Mouse (Mus musculus) liver, embryonic 14.5 days (tissue): Measurements from ENCODE around the gene Srarp. TPM values are rescaled to one million over a fixed set of nuclear protein-coding genes. Genes with fewer than 3 reads are reported as not detected.

Experiments used
- ATAC-seq: fragments of 200-750 bp; cut with Nextera tagmentation; 2 replicates; pipeline ENCODE4 v1.8.0; 2017; ENCODE audit warnings: moderate number of reproducible peaks, mild to moderate bottlenecking, moderate library complexity; ENCODE audit not compliant: insufficient read depth
- DNase-seq, 3 experiments: peaks; one replicate each; pipeline ENCODE4 v3.0.0-alpha.2; 2012 to 2013; ENCODE audit warnings: low read depth in 3 of 3, low spot score in 3 of 3
- H3K27ac ChIP-seq: fragments of 300-500 bp; sonication (generic); 2 replicates; pipeline ENCODE4 v1.5.1; 2014; ENCODE audit warnings: moderate library complexity, mild to moderate bottlenecking, control low read depth, inconsistent platforms
- H3K27me3 ChIP-seq: fragments of 300-500 bp; sonication (generic); 2 replicates; pipeline ENCODE4 v1.6.1; 2014; ENCODE audit warnings: mild to moderate bottlenecking, low read length, moderate library complexity; ENCODE audit not compliant: control insufficient read depth, insufficient read depth
- H3K36me3 ChIP-seq: fragments of 300-500 bp; sonication (generic); replicated peaks from 2 replicates; pipeline ENCODE4 v1.6.1; 2014; ENCODE audit warnings: low read depth; ENCODE audit not compliant: control insufficient read depth, insufficient read depth
- H3K4me1 ChIP-seq, 2 experiments: fragments of 200-500 bp in 1 of 2; fragments of 300-500 bp in 1 of 2; sonication (generic) in 1 of 2; replicated peaks; 2 replicates each; pipeline ENCODE4 v1.6.1; 2012 to 2014; ENCODE audit warnings: antibody characterized with exemption in 1 of 2, inconsistent platforms in 1 of 2, low read length in 1 of 2; ENCODE audit not compliant: control insufficient read depth in 2 of 2, insufficient read depth in 2 of 2
- H3K4me2 ChIP-seq: fragments of 300-500 bp; sonication (generic); 2 replicates; pipeline ENCODE4 v1.6.1; 2014; ENCODE audit warnings: low read depth, mild to moderate bottlenecking, control low read depth, moderate library complexity
- H3K4me3 ChIP-seq, 2 experiments: fragments of 200-500 bp in 1 of 2; fragments of 300-500 bp in 1 of 2; sonication (generic) in 1 of 2; 2 replicates each; pipeline ENCODE4 v1.5.1; 2012 to 2014; ENCODE audit warnings: low read depth in 2 of 2, low read length in 2 of 2, mild to moderate bottlenecking in 2 of 2, control low read depth in 1 of 2, inconsistent platforms in 1 of 2, moderate library complexity in 1 of 2; ENCODE audit not compliant: insufficient read depth in 1 of 2
- H3K9ac ChIP-seq: fragments of 300-500 bp; sonication (generic); replicated peaks from 2 replicates; pipeline ENCODE4 v1.6.1; 2014; ENCODE audit warnings: mild to moderate bottlenecking, control low read depth, moderate library complexity
- H3K9me3 ChIP-seq: fragments of 300-500 bp; sonication (generic); 2 replicates; pipeline ENCODE4 v1.6.1; 2016; ENCODE audit warnings: low read length, mixed read lengths; ENCODE audit not compliant: control insufficient read depth
- CTCF ChIP-seq: IDR thresholded peaks from 2 replicates; pipeline ENCODE4 v1.5.1; 2016; ENCODE audit warnings: antibody characterized with exemption, low read depth, control low read depth
- EP300 ChIP-seq: IDR thresholded peaks from 2 replicates; pipeline ENCODE4 v1.6.1; 2016; ENCODE audit warnings: antibody characterized with exemption, low read depth
- WGBS: fragments of 180-500 bp; shearing (Covaris S2); extraction: QIAGEN DNeasy Blood & Tissue Kit; methylation state at CpG from one replicate; pipeline ENCODE4 v1.1.7; 2014; ENCODE audit not compliant: insufficient replicate concordance; 5-methylcytosine and 5-hydroxymethylcytosine counted together
- polyA plus RNA-seq, 2 experiments: library from polyadenylated mRNA; depleted of rRNA in 1 of 2; stranded (reverse) in 1 of 2; unstranded in 1 of 2; fragments of >200 nt; fragmentation: Nextera tagmentation in 1 of 2; extraction: Ambion mirVana in 1 of 2; gene quantifications; 2 replicates each; pipeline versions ENCODE4 v1.2.1 to v1.2.3; 2012 to 2014

The Srarp gene
- polyA plus RNA-seq, 2 experiments: not detected

GRCm38 (mm10) chr4:141430997-141431396 is 4.9 kb downstream of the Srarp start:
- Histone ChIP-seq H3K4me3 (no peak overlapping the region), H3K27ac (no peak overlapping the region), H3K36me3 (no peaks in the 10 kb centered on the region), H3K4me1 (no peaks in the 10 kb centered on the region), H3K4me2 (no peak overlapping the region), H3K27me3 (no peaks in the 10 kb centered on the region; the same call in 1 of the 2 replicates), H3K9me3 (no peaks in the 10 kb centered on the region), H3K9ac (no peak overlapping the region)
- WGBS: 20% methylated on average over 9 of the region's 9 CpGs
- DNase-seq (peak in 1 of 3 experiments; percentile 37), ATAC-seq (no peak)
- no peak for TF ChIP-seq EP300
- TF ChIP-seq CTCF: peak; percentile 93

GRCm38 (mm10) chr4:141429847-141430246 is 6.1 kb downstream of the Srarp start:
- 38% methylated on average over 9 of the region's 9 CpGs for WGBS
- no peak for TF ChIP-seq EP300
- peak; percentile 64 for TF ChIP-seq CTCF
- no peaks in the 10 kb centered on the region for H3K36me3 ChIP-seq
- peaks cover 4% of the 10 kb centered on the region for H3K27me3 ChIP-seq
- ATAC-seq (no peak), DNase-seq (no peak)
- H3K4me3 ChIP-seq: no peak overlapping the region
- no peak overlapping the region for H3K4me2 ChIP-seq
- no peaks in the 10 kb centered on the region for H3K4me1 ChIP-seq
- H3K27ac ChIP-seq: no peak overlapping the region
- no peaks in the 10 kb centered on the region for H3K9me3 ChIP-seq
- H3K9ac ChIP-seq: no peak overlapping the region

GRCm38 (mm10) chr4:141429381-141429780 is 6.5 kb downstream of the Srarp start:
- Histone ChIP-seq H3K9me3 (no peaks in the 10 kb centered on the region), H3K9ac (no peak overlapping the region), H3K36me3 (no peaks in the 10 kb centered on the region), H3K4me1 (no peaks in the 10 kb centered on the region), H3K4me2 (no peak overlapping the region), H3K4me3 (no peak overlapping the region), H3K27ac (no peak overlapping the region), H3K27me3 (peaks cover 4% of the 10 kb centered on the region)
- no peak for DNase-seq
- 56% methylated on average over 6 of the region's 6 CpGs for WGBS
- no peak for TF ChIP-seq EP300
- no peak for ATAC-seq

DNA sequence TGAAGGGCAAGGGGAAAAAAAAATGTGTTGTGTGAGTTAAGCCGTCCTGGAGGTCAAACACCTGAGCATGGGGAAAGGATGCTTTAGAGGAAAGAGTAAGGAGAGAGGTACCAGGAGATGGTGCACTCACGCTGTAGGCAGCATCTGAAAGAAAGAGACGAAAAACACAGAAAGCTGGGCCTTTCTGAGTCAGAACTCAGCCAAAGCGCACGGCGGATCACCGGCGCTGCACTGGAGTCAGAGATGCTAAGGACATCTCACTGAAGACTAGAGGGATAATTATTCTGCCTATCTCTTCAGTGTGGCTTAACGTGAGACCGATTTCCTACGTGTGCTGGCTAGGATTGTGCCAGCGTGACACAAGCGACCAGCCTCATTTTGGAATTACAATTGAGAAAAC is 8.0 kb downstream of the Srarp start:
- no peak for DNase-seq
- Histone ChIP-seq H3K9ac (no peak overlapping the region), H3K27ac (no peak overlapping the region), H3K36me3 (no peaks in the 10 kb centered on the region), H3K4me2 (no peak overlapping the region), H3K4me3 (no peak overlapping the region), H3K4me1 (no peaks in the 10 kb centered on the region), H3K9me3 (no peaks in the 10 kb centered on the region), H3K27me3 (peaks cover 4% of the 10 kb centered on the region)
- no peak for ATAC-seq
- no peak for TF ChIP-seq EP300
- no peak for TF ChIP-seq CTCF
- WGBS: 67% methylated on average over 13 of the region's 13 CpGs

DNA sequence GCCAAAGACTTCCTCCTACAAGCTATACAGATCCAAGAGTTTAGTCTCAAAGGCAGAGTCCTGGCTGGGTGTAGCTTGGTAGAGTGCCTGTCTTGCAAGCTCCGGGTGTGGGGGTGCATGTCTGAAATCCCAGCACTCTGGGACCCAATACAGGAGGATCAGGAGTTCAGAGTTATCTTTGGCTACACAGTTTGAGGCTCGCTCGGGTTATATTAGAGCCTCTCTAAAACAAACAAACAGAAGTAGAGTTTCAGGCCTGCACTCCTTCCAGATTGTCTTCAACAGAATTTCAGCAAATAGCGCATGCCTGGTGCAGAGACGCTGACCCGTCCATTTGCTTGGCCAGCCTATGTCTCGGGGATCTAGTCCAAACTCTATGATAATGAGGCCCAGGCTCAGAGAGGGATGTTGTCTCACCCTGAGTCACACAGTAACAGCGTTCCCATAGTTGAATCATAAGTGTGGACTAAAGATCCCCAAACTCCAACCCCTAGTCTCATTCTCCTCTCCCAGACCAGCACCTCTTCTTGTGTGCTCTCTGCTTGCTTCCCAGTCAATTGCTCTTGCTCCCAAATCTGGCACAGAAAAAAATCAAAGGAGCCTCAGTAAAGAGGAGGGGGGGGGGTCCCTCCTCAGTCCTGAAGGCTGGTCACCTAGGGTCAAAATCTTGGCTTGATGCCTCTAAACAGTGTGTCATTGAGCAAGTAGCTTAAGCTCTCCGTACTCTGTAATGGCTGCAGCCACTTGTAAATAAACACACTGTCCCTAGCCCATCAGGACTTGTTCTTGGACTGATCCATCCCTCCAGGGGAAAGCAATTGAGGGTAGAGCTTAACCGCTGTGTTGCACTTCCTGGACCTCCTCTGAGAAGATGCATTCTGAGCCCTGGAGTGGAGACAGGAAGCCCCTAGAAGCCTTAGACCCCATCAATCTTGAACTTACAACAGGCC is 8.8 kb downstream of the Srarp start:
- H3K4me3 ChIP-seq: no peak overlapping the region
- H3K9ac ChIP-seq: no peak overlapping the region
- H3K4me2 ChIP-seq: no peak overlapping the region
- ATAC-seq (no peak), DNase-seq (no peak)
- no peak overlapping the region for H3K27ac ChIP-seq
- no peaks in the 10 kb centered on the region for H3K4me1 ChIP-seq
- peaks cover 4% of the 10 kb centered on the region for H3K27me3 ChIP-seq
- TF ChIP-seq CTCF (no peak), EP300 (no peak)
- no peaks in the 10 kb centered on the region for H3K36me3 ChIP-seq
- H3K9me3 ChIP-seq: no peaks in the 10 kb centered on the region
- 57% methylated on average over 10 of the region's 10 CpGs for WGBS
